Mouse (Mus musculus) urinary bladder, postnatal 25 days (tissue): ENCODE measurements around the gene Bst2.

Experiments
- DNase-seq: peaks from one replicate; pipeline ENCODE4 v3.0.0; 2022; ENCODE audit warnings: low spot score

Gene Bst2

DNA sequence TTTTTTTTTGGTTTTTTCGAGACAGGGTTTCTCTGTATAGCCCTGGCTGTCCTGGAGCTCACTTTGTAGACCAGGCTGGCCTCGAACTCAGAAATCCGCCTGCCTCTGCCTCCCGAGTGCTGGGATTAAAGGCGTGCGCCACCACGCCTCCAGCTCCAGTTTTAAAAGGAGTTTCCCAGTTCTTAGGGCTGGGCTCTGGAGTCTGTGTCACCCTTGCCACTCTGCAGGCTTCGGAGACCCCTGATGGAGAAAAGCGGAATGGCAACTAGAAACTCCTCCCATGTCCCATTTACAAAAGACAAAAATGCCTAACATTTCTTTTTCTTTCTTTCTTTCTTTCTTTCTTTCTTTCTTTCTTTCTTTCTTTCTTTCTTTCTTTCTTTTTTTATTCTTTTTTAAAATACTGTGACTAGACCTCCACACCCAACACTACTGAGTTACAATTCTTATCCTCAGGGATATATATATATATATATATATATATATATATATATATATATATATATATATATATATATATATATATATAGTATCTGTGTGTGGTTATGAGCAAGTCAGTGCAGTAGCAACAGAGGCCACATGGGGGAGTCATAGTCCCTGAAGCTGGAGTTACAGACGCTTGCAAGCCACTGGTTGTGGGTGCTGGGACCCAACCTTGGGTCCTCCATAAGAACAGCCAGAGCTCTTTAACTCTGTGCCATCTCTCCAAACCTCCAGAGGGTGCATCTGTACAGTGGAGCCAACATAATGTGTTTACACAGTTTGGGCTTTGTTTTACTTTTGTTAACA, 18.0 kb downstream of the Bst2 start:
- DNase-seq, result peak; percentile 51

DNA sequence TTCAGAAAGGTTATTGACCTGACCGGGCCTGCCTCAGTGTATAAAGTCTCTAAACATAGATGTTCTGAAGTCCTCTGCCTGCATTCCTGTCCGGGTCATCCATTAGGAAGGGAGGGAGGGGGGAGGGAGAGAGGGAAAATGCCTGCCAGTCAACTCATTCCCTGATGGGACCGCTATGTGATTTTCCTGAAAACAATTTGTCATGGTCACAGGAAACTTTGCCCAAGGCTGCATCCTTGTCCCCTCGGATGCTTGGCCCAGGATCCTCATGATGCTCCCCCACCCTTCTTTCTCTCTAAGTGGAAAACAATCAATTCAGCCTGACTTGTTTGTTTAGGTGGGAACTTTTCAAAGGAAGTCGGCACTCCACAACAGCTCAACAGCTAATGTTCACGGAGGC, 20.5 kb downstream of the Bst2 start:
- no peak for DNase-seq

DNA sequence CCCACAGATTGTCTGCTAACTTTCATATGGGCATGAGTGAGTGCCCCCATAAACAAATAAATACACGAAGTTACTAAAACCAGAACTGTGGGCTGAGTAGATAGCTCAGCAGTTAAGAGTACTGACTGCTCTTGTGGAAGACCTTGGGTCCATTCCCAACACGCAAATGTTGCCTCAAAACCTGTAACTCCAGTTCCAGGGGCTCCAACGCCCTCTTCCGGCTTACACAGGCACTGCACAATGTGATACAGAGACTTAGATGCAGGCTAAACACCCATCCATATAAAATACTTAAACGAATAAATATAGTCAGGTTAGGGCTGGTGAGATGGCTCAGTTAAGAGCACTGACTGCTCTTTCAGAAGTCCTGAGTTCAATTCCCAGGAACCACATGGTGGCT, 22.2 kb downstream of the Bst2 start:
- DNase-seq, result no peak

DNA sequence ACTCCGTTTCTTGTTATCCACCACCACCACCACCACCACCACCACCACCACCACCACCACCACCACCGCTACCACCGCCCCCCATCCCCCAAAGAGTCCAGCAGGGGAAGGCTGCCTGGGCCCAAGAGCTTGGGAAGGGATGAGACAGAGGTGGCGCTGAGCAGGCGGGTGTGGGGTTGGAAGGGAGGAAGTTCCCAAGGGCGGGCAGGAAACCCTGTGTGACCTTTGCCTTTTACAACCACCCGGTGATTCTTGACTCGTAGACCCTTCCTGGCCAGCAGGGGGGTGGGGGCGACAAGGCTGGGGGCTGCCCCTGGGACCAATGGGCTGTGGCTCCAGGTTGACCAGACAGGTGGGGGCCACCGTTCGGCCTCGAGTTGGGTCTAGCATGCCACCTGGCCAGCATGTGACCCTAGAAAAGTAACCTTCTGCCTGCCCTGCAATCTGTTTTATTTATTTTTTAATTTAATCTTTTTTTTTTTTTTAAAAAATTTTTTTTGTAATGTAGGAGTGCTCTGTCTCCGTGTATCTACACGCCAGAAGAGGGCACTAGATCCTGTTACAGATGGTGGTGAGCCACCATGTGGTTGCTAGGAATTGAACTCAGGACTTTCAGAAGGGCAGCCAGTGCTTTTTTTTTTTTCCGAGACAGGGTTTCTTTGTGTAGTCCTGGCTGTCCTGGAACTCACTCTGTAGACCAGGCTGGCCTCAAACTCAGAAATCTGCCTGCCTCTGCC, 24.1 kb downstream of the Bst2 start:
- DNase-seq, result no peak

DNA sequence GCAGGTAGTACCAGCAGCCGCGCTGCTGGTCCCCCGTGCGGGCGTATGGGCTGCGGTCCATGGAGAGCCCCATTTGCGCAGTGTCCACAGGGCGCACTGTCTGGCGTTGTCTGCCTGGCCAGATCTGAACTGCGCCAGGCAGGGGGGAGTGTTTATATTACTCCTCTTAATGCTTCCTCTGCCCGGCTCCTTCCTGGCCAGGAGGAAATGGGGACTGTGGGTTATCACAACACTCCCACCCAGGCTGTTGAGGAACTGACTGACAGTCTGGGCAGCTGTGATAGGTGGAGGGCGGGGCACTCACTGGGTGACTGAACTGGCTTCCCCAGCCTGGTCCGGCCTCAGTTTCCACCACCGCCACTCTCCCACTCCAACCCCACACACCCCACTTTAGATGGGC, 25.6 kb downstream of the Bst2 start, which contains the start of gene Plvap:
Gene Plvap, minus strand, starts transcription at position 109 of the 400 bp plus-strand sequence.
- no peak for DNase-seq

DNA sequence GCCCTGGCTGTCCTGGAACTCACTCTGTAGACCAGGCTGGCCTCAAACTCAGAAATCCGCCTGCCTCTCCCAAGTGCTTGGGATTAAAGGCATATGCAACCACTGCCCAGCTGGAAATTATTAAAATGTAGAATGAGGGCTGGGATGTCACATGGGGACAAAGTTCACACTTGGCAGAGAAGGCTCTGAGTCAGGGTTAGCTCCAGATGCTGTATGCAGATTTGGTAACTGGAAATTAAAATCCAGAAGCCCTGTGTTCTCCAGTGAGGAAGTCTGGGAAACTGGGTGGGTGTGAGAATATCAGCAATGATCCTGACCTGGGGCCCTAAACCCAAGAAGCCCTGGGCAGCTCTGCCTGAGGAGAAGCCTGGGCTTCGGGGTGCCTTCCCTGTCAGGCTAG, 27.9 kb downstream of the Bst2 start:
- no peak for DNase-seq

DNA sequence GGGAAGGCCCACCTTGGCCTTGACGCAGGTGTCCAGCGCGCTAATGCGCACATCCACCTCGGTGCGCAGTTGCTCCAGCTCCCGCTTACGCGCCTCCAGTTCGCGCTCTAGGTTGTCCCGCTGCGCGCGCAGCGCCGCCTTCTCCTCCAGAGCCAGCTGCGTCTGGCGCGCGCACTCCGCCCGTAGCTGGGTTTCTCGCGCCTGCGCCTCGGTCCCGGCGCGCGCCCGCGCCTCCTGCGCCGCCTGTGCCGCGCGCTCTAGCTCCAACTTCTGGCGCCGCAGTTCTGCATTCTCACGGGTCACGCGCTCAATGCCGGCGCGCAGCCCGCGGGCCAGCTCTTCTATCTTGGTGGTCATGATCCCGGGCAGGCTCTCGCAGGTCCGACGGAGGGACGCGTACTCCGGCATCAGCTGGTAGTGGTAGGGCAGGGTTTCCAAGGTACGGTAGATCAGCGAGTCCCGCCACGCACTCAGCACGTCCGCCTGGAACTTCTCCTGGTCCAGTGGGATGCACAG, 29.6 kb downstream of the Bst2 start:
- peak; percentile 46 for DNase-seq

DNA sequence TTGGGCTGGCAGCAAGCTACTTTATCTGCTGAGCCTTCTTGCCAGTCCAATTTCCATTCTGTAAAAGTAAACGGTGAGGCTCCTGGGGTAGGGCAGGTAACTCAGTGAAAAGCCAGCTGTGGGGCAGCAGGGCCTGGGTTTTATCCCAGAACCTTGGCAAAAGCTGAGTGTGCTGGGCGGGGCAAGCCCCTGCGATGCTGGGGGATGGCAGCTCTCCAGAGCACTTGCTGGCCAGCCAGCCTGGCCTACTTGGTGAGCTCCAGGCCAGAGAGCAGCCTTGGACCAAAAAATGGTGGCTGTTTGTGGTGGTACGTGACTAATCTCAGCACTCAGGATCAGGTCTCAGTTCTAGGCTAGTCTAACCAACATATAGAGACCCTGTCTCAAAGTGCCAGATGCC, 31.3 kb downstream of the Bst2 start:
- DNase-seq, result no peak

DNA sequence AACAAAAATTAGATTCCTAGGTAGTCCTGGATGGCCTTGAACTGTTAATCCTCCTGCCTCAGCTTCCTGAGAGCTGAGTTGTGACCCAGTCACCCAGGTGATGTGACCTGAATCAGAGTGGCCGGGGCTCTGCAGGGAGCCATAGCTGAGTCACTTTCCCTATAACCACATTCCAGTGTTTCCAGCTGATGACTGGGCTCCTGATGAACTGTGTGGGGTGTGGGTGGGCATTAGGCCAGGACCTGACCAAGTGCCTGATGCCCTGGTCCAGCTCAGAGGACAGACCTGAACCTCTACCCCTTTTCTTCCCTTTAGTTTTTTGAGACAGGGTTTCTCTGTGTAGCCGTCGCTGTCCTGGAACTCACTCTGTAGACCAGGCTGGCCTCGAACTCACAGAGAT, 31.9 kb downstream of the Bst2 start:
- DNase-seq, result no peak

DNA sequence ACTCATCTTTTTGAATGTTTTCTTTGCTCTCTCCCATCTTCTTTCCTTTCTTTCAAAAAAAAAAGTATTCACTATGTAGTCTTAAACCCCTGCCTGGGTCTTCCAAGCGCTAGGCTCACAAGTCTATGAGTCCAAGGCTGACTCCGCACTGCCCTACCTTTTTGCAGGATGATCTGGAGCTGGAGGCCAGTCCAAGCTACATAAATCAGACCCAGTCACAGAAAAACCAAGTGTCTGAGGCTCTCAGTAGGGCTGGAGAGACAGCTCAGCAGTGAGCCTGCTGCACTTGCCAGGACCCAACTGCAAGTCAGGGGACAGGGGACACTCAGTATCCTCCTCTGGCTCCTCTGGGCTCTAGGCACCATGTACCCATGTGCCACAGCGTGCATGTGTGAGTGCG, 32.9 kb downstream of the Bst2 start:
- DNase-seq, result no peak

DNA sequence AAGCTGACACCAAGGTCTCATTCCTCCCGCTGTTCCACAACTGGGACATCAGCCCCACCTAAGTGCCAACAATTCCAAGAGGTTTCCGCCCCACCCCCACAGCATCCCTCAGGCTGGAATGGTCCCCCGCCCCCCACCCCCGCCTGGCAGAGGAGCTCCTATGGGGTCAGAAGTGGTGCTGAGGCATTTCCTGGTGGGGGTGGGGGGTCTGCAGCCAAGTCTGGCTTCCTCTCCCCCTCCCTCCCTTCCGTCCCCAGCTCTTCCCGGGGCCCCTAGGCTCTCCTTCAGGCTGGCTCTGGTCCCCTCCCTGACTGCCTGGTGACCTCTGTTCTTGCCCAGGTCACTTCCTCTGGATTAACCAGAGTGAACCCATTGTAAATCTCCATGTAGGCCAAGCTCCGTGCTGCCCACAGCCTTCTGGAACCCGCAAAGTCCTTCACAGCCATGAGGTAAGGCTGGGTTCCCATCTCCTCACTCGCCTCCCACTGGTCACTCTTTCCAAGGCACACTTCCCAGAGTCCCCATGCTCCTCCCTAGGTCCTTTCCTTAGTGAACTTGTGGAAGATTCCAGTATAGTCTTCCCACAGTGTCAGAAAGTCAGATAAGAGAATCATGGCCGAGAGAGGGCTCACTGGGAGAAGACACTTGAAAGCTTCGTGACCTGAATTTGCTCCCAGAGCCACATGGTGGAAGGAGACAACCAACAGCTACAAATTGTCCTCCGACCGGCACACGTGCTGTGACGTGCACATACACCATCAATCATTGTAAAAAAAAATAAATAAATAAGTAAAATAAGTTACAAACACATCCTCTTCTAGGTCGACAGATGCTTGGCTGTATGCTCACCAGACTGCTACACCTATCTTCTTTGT, 38.2 kb downstream of the Bst2 start:
- DNase-seq, result no peak

DNA sequence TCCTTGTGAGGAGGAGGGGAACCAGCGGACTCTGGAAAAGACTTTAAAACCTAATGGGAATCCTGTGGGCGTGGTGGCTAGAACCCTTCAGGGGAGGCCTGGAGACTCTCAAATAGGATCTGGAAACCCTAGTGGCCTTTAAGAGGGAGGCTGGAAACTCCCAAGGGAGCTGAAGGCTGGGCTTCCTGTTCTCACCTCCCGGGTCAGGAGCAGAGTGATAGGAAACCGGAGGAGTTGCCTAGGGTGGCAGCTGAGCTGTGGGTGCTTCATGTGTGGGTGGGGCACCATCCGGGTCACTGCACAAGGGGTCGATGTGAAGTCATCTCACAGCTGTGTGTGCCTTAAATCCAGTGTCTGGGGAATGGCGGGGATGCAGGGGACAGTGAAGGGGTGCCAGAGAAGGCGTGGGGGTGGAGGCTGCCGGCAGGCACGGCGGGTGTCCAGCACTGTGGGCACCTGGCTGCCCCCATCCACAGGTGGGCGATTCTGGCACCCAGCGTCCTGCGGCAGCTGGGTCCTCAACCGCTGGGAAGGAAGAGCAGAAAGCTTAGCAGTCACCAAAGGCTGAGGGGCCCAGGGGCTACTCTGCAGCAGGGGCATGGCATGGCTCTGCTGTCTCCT, 39.3 kb downstream of the Bst2 start:
- no peak for DNase-seq

DNA sequence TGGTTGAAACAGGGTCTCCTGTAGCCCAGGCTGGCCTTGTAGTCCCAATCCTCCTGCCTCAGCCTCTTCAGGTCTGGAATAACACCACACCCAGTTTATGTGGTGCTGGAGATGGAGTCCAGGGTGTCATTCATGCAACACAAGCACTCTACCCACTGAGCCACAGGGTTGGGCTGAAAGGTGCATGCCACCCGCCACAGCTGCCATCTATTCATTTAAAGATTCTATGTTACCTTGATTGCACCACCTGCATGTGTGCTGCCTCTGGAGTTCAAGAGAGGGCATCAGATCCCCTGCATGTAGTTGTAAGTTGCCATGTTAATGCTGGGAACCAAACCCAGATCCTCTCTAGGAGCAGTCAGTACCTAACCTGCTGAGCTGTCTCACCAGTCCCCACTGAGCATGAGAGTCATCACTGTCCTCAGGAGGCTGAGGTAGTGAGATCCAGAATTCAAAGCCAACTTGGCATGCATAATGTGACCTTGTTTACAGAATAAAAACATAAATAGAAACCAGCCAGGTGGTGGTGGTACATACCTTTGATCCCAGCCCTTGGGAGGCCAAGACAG, 40.1 kb downstream of the Bst2 start:
- DNase-seq, result no peak

DNA sequence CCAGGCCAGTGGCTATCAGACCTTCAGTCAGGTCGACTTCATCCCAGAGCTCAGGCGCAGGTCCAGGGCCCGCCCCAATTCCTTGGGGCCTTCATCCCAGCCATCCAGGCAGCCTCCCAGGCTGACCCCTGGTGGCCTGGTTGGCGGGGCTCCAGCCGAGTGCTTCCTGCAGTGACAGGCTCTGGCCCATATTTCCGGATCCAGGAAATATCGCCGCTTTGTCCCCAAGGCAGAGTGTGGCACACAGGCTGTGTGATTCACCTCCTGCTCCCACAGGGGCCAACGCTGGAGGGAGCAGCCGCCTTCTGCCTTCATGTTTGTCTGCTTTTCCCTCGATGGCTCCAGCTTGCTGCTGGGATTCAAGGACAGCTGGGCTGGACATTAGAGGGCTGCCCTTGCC, 40.8 kb downstream of the Bst2 start:
- peak; percentile 68 for DNase-seq

DNA sequence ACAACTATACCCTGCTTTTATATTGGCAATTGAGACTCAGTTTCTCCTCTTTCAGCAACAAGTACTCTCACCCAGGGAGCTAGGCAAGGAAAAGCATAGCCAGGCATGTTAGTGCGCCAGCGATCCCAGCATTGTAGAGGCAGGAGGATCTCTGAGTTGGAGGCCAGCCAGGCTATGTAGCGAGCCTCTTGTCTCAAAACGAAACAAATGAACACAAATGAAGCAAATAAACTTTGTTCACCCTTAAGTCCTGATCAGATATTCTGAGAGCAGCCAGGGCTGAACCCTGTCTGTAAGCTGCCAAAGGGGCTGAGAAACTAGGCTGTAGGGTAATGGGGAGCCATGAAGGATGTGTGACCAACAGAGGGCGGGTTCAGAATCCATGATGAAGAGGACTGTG, 41.4 kb downstream of the Bst2 start:
- DNase-seq, result no peak

DNA sequence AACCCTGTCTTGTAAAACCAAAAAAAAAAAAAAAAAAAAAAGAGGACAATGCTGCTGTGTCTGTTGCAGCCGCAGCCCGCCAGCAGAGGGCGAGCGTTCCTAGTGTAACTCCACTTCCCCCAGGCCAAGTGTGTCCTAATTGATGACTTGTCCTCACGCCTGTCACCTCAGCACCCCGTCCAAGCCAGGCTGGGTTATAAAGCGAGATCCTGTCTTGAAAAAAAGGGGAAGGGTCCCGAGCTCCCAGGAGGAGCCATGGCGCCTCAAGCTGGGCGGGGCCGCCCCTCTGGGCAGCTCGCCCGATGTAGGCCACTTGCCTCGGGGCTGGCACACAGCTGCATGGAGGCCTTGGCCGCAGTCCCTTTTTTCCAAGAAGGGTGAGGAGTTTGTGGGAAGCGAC, 42.2 kb downstream of the Bst2 start:
- DNase-seq, result peak; percentile 77

DNA sequence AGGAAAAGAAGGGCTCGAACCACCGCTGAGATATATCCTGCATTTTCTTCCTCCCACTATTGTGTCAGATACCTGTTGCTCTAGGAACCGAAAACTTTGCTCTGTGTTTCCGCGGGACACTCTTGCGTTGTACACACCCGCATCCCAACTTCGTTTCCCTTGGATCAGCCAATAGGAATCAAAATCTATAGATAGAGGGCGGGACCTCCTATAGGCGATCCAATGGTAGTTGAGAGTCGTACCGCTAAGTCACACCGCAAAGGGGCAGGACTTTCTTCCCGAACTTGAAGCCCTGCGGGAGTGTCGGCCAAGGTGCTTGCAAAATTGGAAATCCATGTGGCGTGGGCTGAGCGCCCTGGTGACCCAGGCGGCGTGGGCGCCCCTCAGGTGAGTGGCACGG, 48.8 kb downstream of the Bst2 start:
- DNase-seq, result peak; percentile 80

DNA sequence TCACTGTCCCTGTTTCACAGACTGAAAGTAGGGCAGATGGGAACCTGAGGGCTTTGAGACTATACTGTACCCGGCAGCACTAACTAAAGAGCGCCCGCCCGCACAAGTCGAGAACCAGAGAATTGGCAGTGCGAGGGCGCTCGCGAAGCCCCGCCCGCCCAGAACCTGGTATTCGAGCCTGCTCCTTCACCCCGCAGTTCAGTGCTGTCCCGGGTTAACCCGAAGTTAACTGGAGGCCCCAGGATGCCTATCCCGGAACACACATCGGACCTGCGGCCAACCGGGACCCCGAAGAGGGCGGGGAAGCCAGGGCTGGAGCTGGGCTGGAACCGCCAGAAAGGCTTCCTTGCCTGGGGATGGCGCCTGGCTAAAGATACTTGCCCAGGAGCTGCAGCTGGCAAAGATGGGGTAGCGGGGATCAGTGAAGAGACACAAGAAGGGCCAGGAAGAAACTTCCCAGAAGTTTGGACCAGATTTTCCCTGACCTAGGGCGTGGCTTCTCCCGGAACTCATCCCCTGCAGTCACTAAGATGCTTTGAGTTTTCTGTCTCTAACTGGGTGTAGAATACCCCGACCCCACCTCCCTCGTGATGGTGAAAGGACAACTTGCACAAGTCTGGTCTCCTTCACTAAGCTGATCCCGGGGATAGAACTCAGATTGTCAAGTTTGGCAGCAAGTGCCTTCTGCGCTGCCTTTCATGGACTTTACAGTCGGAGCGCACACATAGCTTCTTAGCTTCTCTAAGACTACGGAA, 49.4 kb downstream of the Bst2 start, which contains the start of gene Gtpbp3:
Gene Gtpbp3, plus strand, starts transcription at position 413 of the 755 bp plus-strand sequence.
- DNase-seq, result peak; percentile 70

DNA sequence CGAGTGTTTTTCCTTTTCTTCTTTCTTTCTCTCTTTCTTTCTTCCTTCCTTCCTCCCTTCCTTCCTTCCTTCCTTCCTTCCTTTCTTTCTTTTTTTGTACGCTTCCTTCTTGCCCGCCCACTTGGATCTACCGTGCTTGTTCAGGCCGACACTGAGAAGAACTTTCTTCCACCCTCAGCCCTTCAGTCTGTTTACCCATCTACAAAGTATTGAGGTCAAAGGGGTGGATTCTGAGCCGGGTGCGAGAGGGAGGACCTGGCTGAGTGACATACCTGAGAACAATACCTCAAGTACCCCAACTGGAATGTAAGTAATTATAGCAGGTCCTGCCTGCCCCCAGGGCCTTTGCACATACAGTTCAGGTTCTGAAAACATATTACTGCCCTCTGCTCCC, 51.1 kb downstream of the Bst2 start:
- DNase-seq, result no peak
